In genomic region chr9:25252759-25253477, GRCm38 (mm10) we compare ENCODE assay signal across 8 mouse cellular contexts. TPM values are rescaled to one million over a fixed set of nuclear protein-coding genes. Genes with fewer than 3 reads are reported as not detected.
DNase-seq lines count a peak whose midpoint lies in the region; ATAC-seq and TF ChIP-seq lines count a peak whose summit lies in the region.

No protein-coding gene starts in this region.

- H3K9me3 ChIP-seq in G1E (replicated peaks), result no peaks in the 10 kb centered on the region
- no peaks in the 10 kb centered on the region for H3K9me3 ChIP-seq in forebrain, embryonic 12.5 days
- H3K9me3 ChIP-seq in heart, embryonic 16.5 days (replicated peaks; ENCODE audit: control insufficient read depth, low read length), result no peaks in the 10 kb centered on the region
- no peaks in the 10 kb centered on the region for H3K9me3 ChIP-seq in liver, embryonic 16.5 days (replicated peaks; ENCODE audit: control insufficient read depth, low read length)
- no peaks in the 10 kb centered on the region for H3K9me3 ChIP-seq in neural tube, embryonic 12.5 days

- H3K4me2 ChIP-seq in forebrain, embryonic 12.5 days, result peak overlapping the region; percentile 55
- peak overlapping the region; percentile 83 for H3K4me2 ChIP-seq in heart, embryonic 16.5 days (ENCODE audit: low read depth, low read length)
- peak overlapping the region; percentile 74 for H3K4me2 ChIP-seq in liver, embryonic 16.5 days (ENCODE audit: low read depth, low read length)
- peak overlapping the region; percentile 68 for H3K4me2 ChIP-seq in neural tube, embryonic 12.5 days (replicated peaks)

- WGBS in forebrain, embryonic 12.5 days, result under 1% methylated on average over 52 of the region's 78 CpGs
- 1% methylated on average over 64 of the region's 78 CpGs for WGBS in heart, embryonic 16.5 days
- 0% methylated on average over 51 of the region's 78 CpGs for WGBS in liver, embryonic 16.5 days (ENCODE audit: insufficient replicate concordance)
- under 1% methylated on average over 52 of the region's 78 CpGs for WGBS in neural tube, embryonic 12.5 days

- no peaks in the 10 kb centered on the region for H3K27me3 ChIP-seq in G1E (ENCODE audit: insufficient read depth, low read length)
- H3K27me3 ChIP-seq in forebrain, embryonic 12.5 days, result no peaks in the 10 kb centered on the region
- H3K27me3 ChIP-seq in heart, embryonic 16.5 days (ENCODE audit: control insufficient read depth, insufficient read depth, low read length), result no peaks in the 10 kb centered on the region
- H3K27me3 ChIP-seq in liver, embryonic 16.5 days (ENCODE audit: control insufficient read depth, insufficient read depth, low read depth, low read length), result no peaks in the 10 kb centered on the region
- no peaks in the 10 kb centered on the region for H3K27me3 ChIP-seq in neural tube, embryonic 12.5 days (replicated peaks)
- H3K27me3 ChIP-seq in testis, adult 2 months (ENCODE audit: control insufficient read depth, insufficient read depth, low read length), result no peaks in the 10 kb centered on the region

- H3K4me3 ChIP-seq in G1E (ENCODE audit: low read depth, low read length), result peak overlapping the region; percentile 89
- peak overlapping the region; percentile 98 for H3K4me3 ChIP-seq in forebrain, embryonic 12.5 days (replicated peaks)
- H3K4me3 ChIP-seq in heart, embryonic 16.5 days (ENCODE audit: low read length), result peak overlapping the region; percentile 100
- peak overlapping the region; percentile 88 for H3K4me3 ChIP-seq in liver, embryonic 16.5 days (ENCODE audit: low read depth, low read length)
- H3K4me3 ChIP-seq in neural tube, embryonic 12.5 days, result peak overlapping the region; percentile 99
- peak overlapping the region; percentile 90 for H3K4me3 ChIP-seq in testis, adult 2 months (ENCODE audit: control insufficient read depth, low read depth, low read length)

- peak overlapping the region; percentile 98 for H3K9ac ChIP-seq in forebrain, embryonic 12.5 days
- peak overlapping the region; percentile 100 for H3K9ac ChIP-seq in heart, embryonic 16.5 days (ENCODE audit: low read length)
- peak overlapping the region; percentile 98 for H3K9ac ChIP-seq in liver, embryonic 16.5 days (ENCODE audit: low read depth, low read length)
- peak overlapping the region; percentile 98 for H3K9ac ChIP-seq in neural tube, embryonic 12.5 days

- no peak for ATAC-seq in G1E (ENCODE audit: extremely low read depth, insufficient number of reproducible peaks, low FRiP score, poor library complexity, severe bottlenecking)
- peak; percentile 67 for ATAC-seq in forebrain, embryonic 12.5 days (ENCODE audit: low FRiP score)
- peak; percentile 41 for ATAC-seq in heart, embryonic 16.5 days (replicated peaks; ENCODE audit: extremely low read depth, insufficient read depth, low FRiP score)
- ATAC-seq in liver, embryonic 16.5 days (ENCODE audit: low read depth), result peak; percentile 55
- ATAC-seq in neural tube, embryonic 12.5 days (ENCODE audit: low FRiP score, low read depth), result peak; percentile 60

- peak overlapping the region; percentile 99 for H3K27ac ChIP-seq in forebrain, embryonic 12.5 days
- peak overlapping the region; percentile 99 for H3K27ac ChIP-seq in heart, embryonic 16.5 days (ENCODE audit: low read length)
- peak overlapping the region; percentile 98 for H3K27ac ChIP-seq in liver, embryonic 16.5 days (ENCODE audit: low read length)
- H3K27ac ChIP-seq in neural tube, embryonic 12.5 days, result peak overlapping the region; percentile 99
- peak overlapping the region; percentile 93 for H3K27ac ChIP-seq in testis, adult 2 months (ENCODE audit: control insufficient read depth, insufficient read depth, low read depth, low read length)

- no peak for TF ChIP-seq CTCF in G1E (IDR thresholded peaks at IDR 0.05; ENCODE audit: low read depth, low read length)
- TF ChIP-seq CTCF in testis, adult 2 months (IDR thresholded peaks at IDR 0.05; ENCODE audit: control insufficient read depth, insufficient read depth, insufficient replicate concordance, low read depth, low read length), result 0 out of 2 replicates have a peak, but pooled peaks have one; percentile 20

- peaks cover 2% of the 10 kb centered on the region for H3K36me3 ChIP-seq in G1E (replicated peaks)
- no peaks in the 10 kb centered on the region for H3K36me3 ChIP-seq in forebrain, embryonic 12.5 days (replicated peaks)
- H3K36me3 ChIP-seq in heart, embryonic 16.5 days (ENCODE audit: control insufficient read depth, insufficient read depth), result no peaks in the 10 kb centered on the region
- no peaks in the 10 kb centered on the region for H3K36me3 ChIP-seq in liver, embryonic 16.5 days (ENCODE audit: control insufficient read depth, insufficient read depth)
- no peaks in the 10 kb centered on the region for H3K36me3 ChIP-seq in neural tube, embryonic 12.5 days
- no peaks in the 10 kb centered on the region for H3K36me3 ChIP-seq in testis, adult 2 months (ENCODE audit: control insufficient read depth, insufficient read depth, low read length)

- TF ChIP-seq POLR2A in testis, adult 2 months (IDR thresholded peaks at IDR 0.05; ENCODE audit: control insufficient read depth, low read depth, low read length), result peak; percentile 20; the same call in 1 of the 2 replicates

- H3K4me1 ChIP-seq in G1E (ENCODE audit: insufficient read depth, low read depth, low read length), result peaks cover 22% of the 10 kb centered on the region
- H3K4me1 ChIP-seq in forebrain, embryonic 12.5 days, result peaks cover 19% of the 10 kb centered on the region
- peaks cover 19% of the 10 kb centered on the region for H3K4me1 ChIP-seq in heart, embryonic 16.5 days (ENCODE audit: control insufficient read depth, insufficient read depth, low read length)
- H3K4me1 ChIP-seq in liver, embryonic 16.5 days (ENCODE audit: control insufficient read depth, low read depth, low read length), result peaks cover 18% of the 10 kb centered on the region
- H3K4me1 ChIP-seq in neural tube, embryonic 12.5 days, result peaks cover 13% of the 10 kb centered on the region
- peaks cover 2% of the 10 kb centered on the region; the same call in 1 of the 2 replicates for H3K4me1 ChIP-seq in testis, adult 2 months (ENCODE audit: control insufficient read depth, insufficient read depth, low read length)

- no peak for DNase-seq in G1E (ENCODE audit: low spot score)
- DNase-seq in c-Kit-positive CD71-positive TER-119-positive erythroid progenitor cells, embryonic 14.5 days (ENCODE audit: low spot score), result peak; percentile 42
- DNase-seq in kidney, postnatal 25 days, result peak; percentile 76 to 81

RNA-seq across cellular contexts. Expression of gene Sept7, which starts 0.7 kb away (rescaled TPM):
- 230 and 241 TPM in 2 replicates for total RNA-seq in G1E (2014; fragmentation: Nextera tagmentation)
- 310 and 352 TPM in 2 replicates for total RNA-seq in G1E (2017)
- 11.4 and 12.9 TPM in 2 replicates for polyA plus RNA-seq in G1E (2012)
- 275 and 291 TPM in 2 replicates for polyA plus RNA-seq in forebrain, embryonic 12.5 days (2016; fragmentation: Nextera tagmentation; extraction: Ambion mirVana)
- polyA plus RNA-seq in heart, embryonic 16.5 days (2015; fragmentation: Nextera tagmentation; extraction: Ambion mirVana), result 228 and 273 TPM in 2 replicates
- polyA plus RNA-seq in liver, embryonic 16.5 days (2015; fragmentation: Nextera tagmentation; extraction: Ambion mirVana), result 73.7 and 88.8 TPM in 2 replicates
- polyA plus RNA-seq in neural tube, embryonic 12.5 days (2016; fragmentation: Nextera tagmentation; extraction: Ambion mirVana), result 267 and 307 TPM in 2 replicates
- 6.2 and 8.8 TPM in 2 replicates for polyA plus RNA-seq in testis, adult 2 months (2012; rRNA removed)
